Mouse (Mus musculus): ENCODE results near the gene Alpl. TPM values are rescaled to one million over a fixed set of nuclear protein-coding genes. Genes with fewer than 3 reads are reported as not detected.

Alpl gene
- total RNA-seq, 1 experiment from 2014 or later = not detected

- no peak for ATAC-seq (replicated peaks; ENCODE audit: low read depth, poor library complexity, severe bottlenecking)
Observed at GRCm38 (mm10) chr4:137695900-137696299, 100.3 kb downstream of the Alpl start.

GRCm38 (mm10) chr4:137695300-137695699 lies 100.9 kb downstream of the Alpl start:
- ATAC-seq (replicated peaks; ENCODE audit: low read depth, poor library complexity, severe bottlenecking) = no peak

- no peak for ATAC-seq (replicated peaks; ENCODE audit: low read depth, poor library complexity, severe bottlenecking)
Observed at GRCm38 (mm10) chr4:137692107-137692902, 103.9 kb downstream of the Alpl start.

Other genes starting within 250 kb of the Alpl start
- not detected in 2 replicates for gene Ldlrad2, start 221.8 kb downstream of the Alpl start, total RNA-seq (2017)
- 150 and 164 TPM in 2 replicates for gene Usp48, start 202.6 kb downstream of the Alpl start, total RNA-seq (2017)
- 0.09 and 1.4 TPM in 2 replicates for gene Rap1gap, start 131.7 kb downstream of the Alpl start, total RNA-seq (2017)
- gene Ece1, start 65.9 kb upstream of the Alpl start, total RNA-seq (2017) = 6.5 and 8.9 TPM in 2 replicates
- 36.5 and 51.2 TPM in 2 replicates for gene Eif4g3, start 196.6 kb upstream of the Alpl start, total RNA-seq (2017)